Mouse (Mus musculus) adrenal gland, adult 2 months (tissue): ENCODE results near the gene Dlgap5. TPM values are rescaled to one million over a fixed set of nuclear protein-coding genes. Genes with fewer than 3 reads are reported as not detected.
A peak's percentile ranks its signal among the peaks of the same experiment; 100 is the strongest.
"Not testable (repeated sequence)": the region's sequence is repeated elsewhere in the genome, so short reads cannot be mapped to it uniquely, and the experiment has no call there.

Experiments
- DNase-seq: peaks from one replicate; pipeline ENCODE4 v3.0.0; 2021
- long read RNA-seq: library from polyadenylated mRNA; stranded (forward); transcript quantifications from one replicate; pipeline ENCODE4 v2.0.0, GENCODE M21; 2021
- polyA plus RNA-seq: library from polyadenylated mRNA; depleted of rRNA; stranded (reverse); fragments of >200 nt; gene quantifications from 2 replicates; pipeline ENCODE4 v1.2.3, GENCODE M21; 2012; rRNA removed
- total RNA-seq, 2 experiments: library from RNA; stranded (reverse); gene quantifications; 2 replicates each; pipeline ENCODE4 v1.2.3; 2021

Dlgap5 gene
- total RNA-seq (1 to 10 TPM; 1.1 to 1.4 TPM), polyA plus RNA-seq (0.23 and 0.27 TPM in 2 replicates)
- long read RNA-seq = 0 reads

GRCm38 (mm10) chr14:47417775-47418665 lies at the start of gene Dlgap5:
Gene Dlgap5, minus strand, starts transcription at chr14:47418407.
- peak; percentile 94 for DNase-seq

GRCm38 (mm10) chr14:47465468-47466175 lies 47.4 kb upstream of the Dlgap5 start:
- DNase-seq = no peak

GRCm38 (mm10) chr14:47464426-47464825 lies 46.2 kb upstream of the Dlgap5 start:
- DNase-seq = no peak

GRCm38 (mm10) chr14:47462877-47463460 lies 44.8 kb upstream of the Dlgap5 start:
- no peak for DNase-seq

- no peak for DNase-seq
Observed at GRCm38 (mm10) chr14:47462453-47462852, 44.2 kb upstream of the Dlgap5 start.

- DNase-seq = no peak
Observed at GRCm38 (mm10) chr14:47461997-47462396, 43.8 kb upstream of the Dlgap5 start.

- peak; percentile 91 for DNase-seq
Observed at GRCm38 (mm10) chr14:47459556-47459955, 41.3 kb upstream of the Dlgap5 start.

GRCm38 (mm10) chr14:47450121-47450520 lies 31.9 kb upstream of the Dlgap5 start, which contains the start of gene Fbxo34:
Gene Fbxo34, plus strand, starts transcription at chr14:47450421.
- DNase-seq = not testable (repeated sequence)

GRCm38 (mm10) chr14:47445331-47446095 lies 27.3 kb upstream of the Dlgap5 start:
- DNase-seq = no peak

- no peak for DNase-seq
Observed at GRCm38 (mm10) chr14:47444907-47445306, 26.7 kb upstream of the Dlgap5 start.

- no peak for DNase-seq
Observed at GRCm38 (mm10) chr14:47438947-47439346, 20.7 kb upstream of the Dlgap5 start.

GRCm38 (mm10) chr14:47432987-47433386 lies 14.8 kb upstream of the Dlgap5 start:
- DNase-seq = no peak

GRCm38 (mm10) chr14:47422466-47422865 lies 4.3 kb upstream of the Dlgap5 start:
- no peak for DNase-seq

- DNase-seq = no peak
Observed at GRCm38 (mm10) chr14:47421606-47422005, 3.4 kb upstream of the Dlgap5 start.

- no peak for DNase-seq
Observed at GRCm38 (mm10) chr14:47419723-47420276, 1.6 kb upstream of the Dlgap5 start.

GRCm38 (mm10) chr14:47419034-47419625 lies 923 bp upstream of the Dlgap5 start:
- DNase-seq = no peak

GRCm38 (mm10) chr14:47418666-47418991 lies 422 bp upstream of the Dlgap5 start:
- DNase-seq = no peak

GRCm38 (mm10) chr14:47417346-47417745 lies 861 bp downstream of the Dlgap5 start:
- no peak for DNase-seq

- no peak for DNase-seq
Observed at GRCm38 (mm10) chr14:47406000-47406399, 12.2 kb downstream of the Dlgap5 start.

GRCm38 (mm10) chr14:47402735-47403134 lies 15.5 kb downstream of the Dlgap5 start:
- no peak for DNase-seq

GRCm38 (mm10) chr14:47396165-47396652 lies 22.0 kb downstream of the Dlgap5 start:
- no peak for DNase-seq
